24 mouse cellular contexts compared by ENCODE assay signal in the genomic region with DNA sequence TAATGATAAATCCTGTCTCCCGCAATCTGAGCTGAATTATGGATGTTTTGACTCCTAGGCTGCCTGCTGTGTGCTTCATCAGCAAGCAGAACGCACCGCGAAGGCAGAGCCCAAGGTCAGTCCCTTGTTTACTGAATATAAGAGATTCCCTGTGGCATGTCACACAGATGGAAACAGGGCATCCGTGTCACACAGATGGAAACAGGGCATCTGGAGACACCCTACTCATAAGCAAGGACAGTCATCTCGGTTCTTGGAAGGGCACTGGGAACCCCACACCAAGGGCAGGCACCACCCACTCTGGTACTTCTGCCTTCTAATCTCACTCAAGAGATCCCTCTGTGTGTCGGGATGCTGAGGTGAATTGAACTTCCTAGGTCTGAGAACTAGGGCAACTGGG.
"Had no signal": no experiment of that assay in that cellular context is flagged by ENCODE, and none has a peak within 500 bp of the region (broad histone marks: within the 10 kb centered on the region; RNA-seq: fewer than 3 reads in every experiment).

No protein-coding gene starts in this region.

- DNase-seq: kidney, adult 18-20 months; kidney, adult 9 months; kidney, postnatal 14 days; kidney, postnatal 4 days; layer of hippocampus, adult 9-11 months; layer of hippocampus, postnatal 36 days; liver; lung, adult 18-20 months; lung, postnatal 10 days; lung, postnatal 36 days; right cerebral cortex, postnatal 25 days; spleen, adult 18-20 months; thymus, adult 2 months; thymus, postnatal 14 days; thymus, postnatal 4 days had no signal

- H3K4me3 ChIP-seq: limb, embryonic 10.5 days; limb, embryonic 13.5 days; liver, embryonic 12.5 days; liver, embryonic 15.5 days; lung, embryonic 15.5 days; midbrain, embryonic 12.5 days; myocyte; neural tube, embryonic 13.5 days; stomach, embryonic 15.5 days had no signal

- H3K27ac ChIP-seq: limb, embryonic 10.5 days; limb, embryonic 13.5 days; liver, embryonic 12.5 days; liver, embryonic 15.5 days; lung, embryonic 15.5 days; midbrain, embryonic 12.5 days; neural tube, embryonic 13.5 days; stomach, embryonic 15.5 days had no signal
